Mouse (Mus musculus) gonadal fat pad, adult 2 months (tissue): ENCODE measurements at regions not wholly inside any gene's neighbourhood (a gene's known extent, or its start where the extent isn't known, plus 50 kb on each side); places are given as distances from the start of the nearest gene placed in this dataset.

Source experiments
- DNase-seq: peaks from one replicate; pipeline ENCODE4 v3.0.0-alpha.2; 2012; ENCODE audit warnings: low read depth

- DNase-seq: no peak
These were observed 3650.0 kb downstream of the 9330182O14Rik start for GRCm38 (mm10) chr15:43784171-43784570.

- no peak for DNase-seq
These were observed 3669.2 kb downstream of the 9330182O14Rik start for GRCm38 (mm10) chr15:43803342-43803741.
